Mouse (Mus musculus) G1E (cell line): ENCODE results near the gene Dnah17.

Experiments
- CTCF ChIP-seq: IDR thresholded peaks from 2 replicates; pipeline ENCODE4 v1.5.1; 2012; ENCODE audit warnings: low read depth, low read length, inconsistent platforms, mixed read lengths
- GATA1 ChIP-seq: IDR thresholded peaks from 2 replicates; pipeline ENCODE4 v1.6.1; 2012; ENCODE audit warnings: borderline replicate concordance, low read length, inconsistent platforms, mixed read lengths
- GATA2 ChIP-seq: IDR thresholded peaks from 2 replicates; pipeline ENCODE4 v1.6.1; 2012; ENCODE audit warnings: low read depth, low read length, inconsistent platforms, borderline replicate concordance
- POLR2AphosphoS5 ChIP-seq: IDR thresholded peaks from 2 replicates; pipeline ENCODE4 v1.6.1; 2012; ENCODE audit warnings: low read depth, low read length, inconsistent platforms; ENCODE audit not compliant: insufficient replicate concordance
- TAL1 ChIP-seq: conservative IDR thresholded peaks from 2 replicates; pipeline ENCODE4 v1.6.1; 2012; ENCODE audit warnings: low read depth, low read length, inconsistent platforms, mixed read lengths

GRCm38 (mm10) chr11:118007460-118008143 lies 122.8 kb downstream of the Dnah17 start:
- TF ChIP-seq TAL1 (no peak), CTCF (no peak), GATA1 (no peak), GATA2 (no peak), POLR2AphosphoS5 (no peak)
